13 mouse cellular contexts compared by ENCODE assay signal in genomic region chr2:118664975-118665516, GRCm38 (mm10). TPM values are rescaled to one million over a fixed set of nuclear protein-coding genes. Genes with fewer than 3 reads are reported as not detected.
DNase-seq lines count a peak whose midpoint lies in the region; ATAC-seq and TF ChIP-seq lines count a peak whose summit lies in the region.
"Had no signal": no experiment of that assay in that cellular context is flagged by ENCODE, and none has a peak within 500 bp of the region (broad histone marks: within the 10 kb centered on the region; RNA-seq: fewer than 3 reads in every experiment).

No protein-coding gene starts in this region.

- WGBS in forebrain, embryonic 14.5 days = 74% methylated on average over 3 of the region's 3 CpGs
- 72% methylated on average over 3 of the region's 3 CpGs for WGBS in forebrain, embryonic 12.5 days
- 52% methylated on average over 3 of the region's 3 CpGs for WGBS in kidney, embryonic 14.5 days
- WGBS in lung, adult 2 months = 76% methylated on average over 3 of the region's 3 CpGs
- WGBS in midbrain, postnatal 0 days = 75% methylated on average over 3 of the region's 3 CpGs

- no peaks in the 10 kb centered on the region for H3K36me3 ChIP-seq in forebrain, embryonic 14.5 days (ENCODE audit: control insufficient read depth, insufficient read depth, low read length)
- H3K36me3 ChIP-seq in forebrain, embryonic 12.5 days (replicated peaks) = no peaks in the 10 kb centered on the region
- no peaks in the 10 kb centered on the region for H3K36me3 ChIP-seq in kidney, embryonic 14.5 days (ENCODE audit: control insufficient read depth, insufficient read depth, low read length)
- no peaks in the 10 kb centered on the region for H3K36me3 ChIP-seq in midbrain, postnatal 0 days (ENCODE audit: insufficient read depth, low read length)
- H3K36me3 ChIP-seq: liver, embryonic 15.5 days had no signal

- H3K27ac ChIP-seq in forebrain, embryonic 14.5 days (ENCODE audit: low read depth, low read length) = no peak overlapping the region
- H3K27ac ChIP-seq in forebrain, embryonic 12.5 days = no peak overlapping the region
- H3K27ac ChIP-seq in kidney, embryonic 14.5 days (ENCODE audit: low read depth, low read length) = no peak overlapping the region
- H3K27ac ChIP-seq in midbrain, postnatal 0 days (ENCODE audit: low read depth, low read length) = no peak overlapping the region

- no peak overlapping the region for H3K9ac ChIP-seq in forebrain, embryonic 14.5 days (ENCODE audit: low read length)
- H3K9ac ChIP-seq in forebrain, embryonic 12.5 days = no peak overlapping the region
- H3K9ac ChIP-seq in kidney, embryonic 14.5 days (ENCODE audit: low read depth, low read length) = no peak overlapping the region
- no peak overlapping the region for H3K9ac ChIP-seq in midbrain, postnatal 0 days (replicated peaks; ENCODE audit: low read length, poor library complexity, severe bottlenecking)
- H3K9ac ChIP-seq: liver, embryonic 15.5 days had no signal

- no peak overlapping the region for H3K4me3 ChIP-seq in forebrain, embryonic 14.5 days (ENCODE audit: low read depth, low read length)
- H3K4me3 ChIP-seq in forebrain, embryonic 12.5 days (replicated peaks) = no peak overlapping the region
- H3K4me3 ChIP-seq in kidney, embryonic 14.5 days (ENCODE audit: low read length) = no peak overlapping the region
- no peak overlapping the region for H3K4me3 ChIP-seq in lung, adult 2 months (replicated peaks; ENCODE audit: extremely low read depth, low read depth, low read length)
- peak overlapping the region; percentile 50 for H3K4me3 ChIP-seq in midbrain, postnatal 0 days (ENCODE audit: low read depth, low read length)

- no peak for TF ChIP-seq POLR2A in lung, adult 2 months (IDR thresholded peaks at IDR 0.05; ENCODE audit: borderline replicate concordance, extremely low read depth, low read depth, low read length)

- 0 out of 2 replicates have a peak, but pooled peaks cover 3% of the 10 kb centered on the region for H3K27me3 ChIP-seq in forebrain, embryonic 14.5 days (replicated peaks; ENCODE audit: control insufficient read depth, insufficient read depth, low read length)
- H3K27me3 ChIP-seq in forebrain, embryonic 12.5 days = peaks cover 46% of the 10 kb centered on the region
- H3K27me3 ChIP-seq in kidney, embryonic 14.5 days (ENCODE audit: control insufficient read depth, insufficient read depth, low read length) = peaks cover 19% of the 10 kb centered on the region
- no peaks in the 10 kb centered on the region for H3K27me3 ChIP-seq in midbrain, postnatal 0 days (ENCODE audit: insufficient read depth, low read length)

- no peak for DNase-seq in forebrain, embryonic 14.5 days (ENCODE audit: low spot score)
- DNase-seq in kidney, adult 11 months = peak; percentile 62
- DNase-seq in lung, postnatal 4 days = peak; percentile 30 to 55
- DNase-seq in lung, adult 2 months = no peak
- no peak for DNase-seq in midbrain, postnatal 0 days (ENCODE audit: low spot score)
- DNase-seq in testis, postnatal 10 days (ENCODE audit: low spot score) = no peak
- DNase-seq: adrenal gland, adult 8-10 months; thymus, postnatal 36 days had no signal

- TF ChIP-seq CTCF in lung, adult 2 months (IDR thresholded peaks at IDR 0.05; ENCODE audit: insufficient read depth, low read length) = no peak
- no peak for TF ChIP-seq CTCF in midbrain, postnatal 0 days (IDR thresholded peaks at IDR 0.05)

- H3K9me3 ChIP-seq in forebrain, embryonic 14.5 days (replicated peaks; ENCODE audit: control insufficient read depth, low read length) = no peaks in the 10 kb centered on the region
- H3K9me3 ChIP-seq in forebrain, embryonic 12.5 days = no peaks in the 10 kb centered on the region
- no peaks in the 10 kb centered on the region for H3K9me3 ChIP-seq in kidney, embryonic 14.5 days (ENCODE audit: control insufficient read depth, low read length)
- H3K9me3 ChIP-seq in midbrain, postnatal 0 days (ENCODE audit: low read length) = no peaks in the 10 kb centered on the region
- H3K9me3 ChIP-seq: liver, embryonic 15.5 days had no signal

- H3K4me2 ChIP-seq in forebrain, embryonic 14.5 days (ENCODE audit: low read length) = peak overlapping the region; percentile 68
- H3K4me2 ChIP-seq in forebrain, embryonic 12.5 days = no peak overlapping the region
- no peak overlapping the region for H3K4me2 ChIP-seq in kidney, embryonic 14.5 days (replicated peaks; ENCODE audit: low read depth, low read length)
- H3K4me2 ChIP-seq in midbrain, postnatal 0 days (ENCODE audit: low read depth, low read length, poor library complexity, severe bottlenecking) = peak overlapping the region; percentile 79

- no peak for ATAC-seq in forebrain, embryonic 14.5 days
- no peak for ATAC-seq in forebrain, embryonic 12.5 days (ENCODE audit: low FRiP score)
- ATAC-seq in kidney, embryonic 14.5 days (ENCODE audit: low FRiP score, low TSS enrichment) = no peak
- no peak for ATAC-seq in midbrain, postnatal 0 days (ENCODE audit: low FRiP score)

- H3K4me1 ChIP-seq in forebrain, embryonic 14.5 days (ENCODE audit: control insufficient read depth, insufficient read depth, low read length) = peaks cover 14% of the 10 kb centered on the region
- peaks cover 20% of the 10 kb centered on the region for H3K4me1 ChIP-seq in forebrain, embryonic 12.5 days
- peaks cover 14% of the 10 kb centered on the region for H3K4me1 ChIP-seq in kidney, embryonic 14.5 days (ENCODE audit: control insufficient read depth, insufficient read depth, low read length)
- peaks cover 7% of the 10 kb centered on the region; the same call in 1 of the 2 replicates for H3K4me1 ChIP-seq in lung, adult 2 months (ENCODE audit: control insufficient read depth, insufficient read depth, low read length)
- peaks cover 26% of the 10 kb centered on the region; the same call in 1 of the 2 replicates for H3K4me1 ChIP-seq in midbrain, postnatal 0 days (ENCODE audit: insufficient read depth, low read length)

RNA-seq across cellular contexts. Expression of gene Pak6, which starts 1.9 kb away (rescaled TPM):
- 14.0 and 18.7 TPM in 2 replicates for polyA plus RNA-seq in forebrain, embryonic 14.5 days (2014; fragmentation: Nextera tagmentation; extraction: Ambion mirVana)
- polyA plus RNA-seq in forebrain, embryonic 12.5 days (2016; fragmentation: Nextera tagmentation; extraction: Ambion mirVana) = 4.4 and 6.5 TPM in 2 replicates
- 0.54 and 0.90 TPM in 2 replicates for polyA plus RNA-seq in kidney, embryonic 14.5 days (2014; fragmentation: Nextera tagmentation; extraction: Ambion mirVana)
- polyA plus RNA-seq in lung, adult 2 months (2012; rRNA removed) = 8.2 and 11.8 TPM in 2 replicates
- total RNA-seq in midbrain, postnatal 0 days (2014; rRNA removed) = 107 and 120 TPM in 2 replicates
- 65.5 and 66.1 TPM in 2 replicates for polyA plus RNA-seq in midbrain, postnatal 0 days (2015; fragmentation: Nextera tagmentation; extraction: Ambion mirVana)
- total RNA-seq: gastrocnemius, adult 18-20 months; hematopoietic stem cell, adult 5-6 weeks had no signal

RNA-seq across cellular contexts. Expression of gene Ankrd63, which starts 38.7 kb away (rescaled TPM):
- 0.28 and 0.41 TPM in 2 replicates for polyA plus RNA-seq in forebrain, embryonic 14.5 days (2014; fragmentation: Nextera tagmentation; extraction: Ambion mirVana)
- 0.04 and 0.08 TPM in 2 replicates for polyA plus RNA-seq in forebrain, embryonic 12.5 days (2016; fragmentation: Nextera tagmentation; extraction: Ambion mirVana)
- 0.24 and 0.65 TPM in 2 replicates for polyA plus RNA-seq in kidney, embryonic 14.5 days (2014; fragmentation: Nextera tagmentation; extraction: Ambion mirVana)
- polyA plus RNA-seq in lung, adult 2 months (2012; rRNA removed) = 5.0 and 5.4 TPM in 2 replicates
- 0.22 TPM in 1 of 2 replicates, not detected in the other for total RNA-seq in midbrain, postnatal 0 days (2014; rRNA removed)
- polyA plus RNA-seq in midbrain, postnatal 0 days (2015; fragmentation: Nextera tagmentation; extraction: Ambion mirVana) = 0.04 TPM in 1 of 2 replicates, not detected in the other
- total RNA-seq: gastrocnemius, adult 18-20 months had no signal

Comparison
In these comparisons a context has a peak if more than half of its experiments do, and no peak if none do; other contexts are left out.
1. DNase-seq: peak in kidney, adult 11 months (single experiment) and lung, postnatal 4 days (2 of 2); none in forebrain, embryonic 14.5 days (single experiment), lung, adult 2 months (single experiment), midbrain, postnatal 0 days (single experiment) and testis, postnatal 10 days (single experiment).
2. H3K4me2 ChIP-seq: peak in forebrain, embryonic 14.5 days (single experiment) and midbrain, postnatal 0 days (single experiment); none in forebrain, embryonic 12.5 days (single experiment) and kidney, embryonic 14.5 days (single experiment).